Mouse (Mus musculus) CH12.LX (cell line): ENCODE results near the gene Htra1. TPM values are rescaled to one million over a fixed set of nuclear protein-coding genes. Genes with fewer than 3 reads are reported as not detected.
A peak's percentile ranks its signal among the peaks of the same experiment; 100 is the strongest.

Experiments
- DNase-seq: peaks from one replicate; pipeline ENCODE4 v3.0.0-alpha.2; 2013; ENCODE audit errors: extremely low read depth
- H3K27ac ChIP-seq: 2 replicates; pipeline ENCODE4 v1.5.1; 2012; ENCODE audit warnings: low read depth, mild to moderate bottlenecking, control low read depth, moderate library complexity; ENCODE audit not compliant: insufficient read depth
- H3K27me3 ChIP-seq: replicated peaks from 2 replicates; pipeline ENCODE3; 2012; ENCODE audit warnings: inconsistent platforms
- H3K36me3 ChIP-seq, 2 experiments: replicated peaks in 1 of 2; 2 replicates each; pipeline versions ENCODE3 to v1.6.1; 2012; ENCODE audit warnings: inconsistent platforms in 1 of 2, low read length in 1 of 2, mild to moderate bottlenecking in 1 of 2, mixed read lengths in 1 of 2, moderate library complexity in 1 of 2; ENCODE audit not compliant: control insufficient read depth in 1 of 2, insufficient read depth in 1 of 2
- H3K4me1 ChIP-seq, 2 experiments: 2 replicates each; pipeline ENCODE4 v1.6.1; 2012; ENCODE audit warnings: inconsistent platforms in 1 of 2, moderate library complexity in 1 of 2; ENCODE audit not compliant: insufficient read depth in 2 of 2, control insufficient read depth in 1 of 2
- H3K4me2 ChIP-seq: 2 replicates; pipeline ENCODE4 v1.6.1; 2012; ENCODE audit warnings: low read depth, mild to moderate bottlenecking, control low read depth; ENCODE audit not compliant: poor library complexity, insufficient read depth, severe bottlenecking
- H3K4me3 ChIP-seq, 3 experiments: fragments of 150-350 bp in 1 of 3; sonication (generic) in 1 of 3; replicated peaks in 1 of 3; 2 replicates each; pipeline versions ENCODE3 to v1.5.1; 2011 to 2012; ENCODE audit warnings: low read depth in 2 of 3, low read length in 2 of 3, mild to moderate bottlenecking in 2 of 3, moderate library complexity in 2 of 3, control low read depth in 1 of 3, improper control_type of control experiment in 1 of 3, inconsistent platforms in 1 of 3, mixed read lengths in 1 of 3; ENCODE audit not compliant: poor library complexity in 1 of 3
- H3K79me2 ChIP-seq: replicated peaks from 2 replicates; pipeline ENCODE4 v1.6.1; 2012; ENCODE audit warnings: mild to moderate bottlenecking, moderate library complexity; ENCODE audit not compliant: control insufficient read depth, poor library complexity, insufficient read depth, severe bottlenecking; ENCODE audit errors: extremely low read depth
- H3K9ac ChIP-seq: 2 replicates; pipeline ENCODE4 v1.6.1; 2012; ENCODE audit warnings: low read depth, mild to moderate bottlenecking, control low read depth, moderate library complexity; ENCODE audit not compliant: insufficient read depth
- H3K9me3 ChIP-seq: replicated peaks from 2 replicates; pipeline ENCODE3; 2012; ENCODE audit warnings: low read length, inconsistent platforms, mixed read lengths
- CHD1 ChIP-seq: IDR thresholded peaks from 2 replicates; pipeline ENCODE4 v1.6.1; 2012; ENCODE audit warnings: low read depth, low read length, improper control_type of control experiment, inconsistent platforms
- CTCF ChIP-seq, 2 experiments: IDR thresholded peaks in 1 of 2; conservative IDR thresholded peaks in 1 of 2; 2 replicates each; pipeline ENCODE4 v1.5.1; 2011 to 2012; ENCODE audit warnings: low read depth in 2 of 2, low read length in 2 of 2, improper control_type of control experiment in 1 of 2, inconsistent platforms in 1 of 2, mild to moderate bottlenecking in 1 of 2, moderate library complexity in 1 of 2
- EP300 ChIP-seq: IDR thresholded peaks from 2 replicates; pipeline ENCODE4 v1.6.1; 2011; ENCODE audit warnings: low read length, improper control_type of control experiment
- ETS1 ChIP-seq: conservative IDR thresholded peaks from 2 replicates; pipeline ENCODE4 v1.6.1; 2012; ENCODE audit warnings: low read depth, mild to moderate bottlenecking, inconsistent platforms, low read length, improper control_type of control experiment, moderate library complexity
- GABPA ChIP-seq: IDR thresholded peaks from 2 replicates; pipeline ENCODE4 v1.6.1; 2012; ENCODE audit warnings: low read depth, low read length, improper control_type of control experiment, inconsistent platforms; ENCODE audit not compliant: insufficient replicate concordance
- HCFC1 ChIP-seq: IDR thresholded peaks from 2 replicates; pipeline ENCODE4 v1.6.1; 2012; ENCODE audit warnings: low read depth, mild to moderate bottlenecking, inconsistent platforms, low read length, improper control_type of control experiment
- JUND ChIP-seq: conservative IDR thresholded peaks from 2 replicates; pipeline ENCODE4 v1.6.1; 2011; ENCODE audit warnings: low read depth, low read length, improper control_type of control experiment
- MAFK ChIP-seq: IDR thresholded peaks from 2 replicates; pipeline ENCODE4 v1.6.1; 2011; ENCODE audit warnings: low read length, improper control_type of control experiment; ENCODE audit not compliant: insufficient replicate concordance
- MAX ChIP-seq: IDR thresholded peaks from 2 replicates; pipeline ENCODE4 v1.6.1; 2011; ENCODE audit warnings: low read length, improper control_type of control experiment
- MAZ ChIP-seq: IDR thresholded peaks from 2 replicates; pipeline ENCODE4 v1.6.1; 2012; ENCODE audit warnings: low read depth, mild to moderate bottlenecking, inconsistent platforms, low read length, improper control_type of control experiment, moderate library complexity
- MEF2A ChIP-seq: IDR thresholded peaks from 2 replicates; pipeline ENCODE4 v1.6.1; 2014; ENCODE audit warnings: low read depth, mild to moderate bottlenecking, inconsistent platforms, low read length, improper control_type of control experiment, borderline replicate concordance
- MXI1 ChIP-seq: IDR thresholded peaks from 2 replicates; pipeline ENCODE4 v1.6.1; 2011; ENCODE audit warnings: mild to moderate bottlenecking, low read depth, low read length, improper control_type of control experiment
- MYC ChIP-seq: IDR thresholded peaks from 2 replicates; pipeline ENCODE4 v1.6.1; 2011; ENCODE audit warnings: low read depth, mild to moderate bottlenecking, improper control_type of control experiment, low read length
- NELFE ChIP-seq: IDR thresholded peaks from 2 replicates; pipeline ENCODE4 v1.6.1; 2011; ENCODE audit warnings: low read depth, low read length, improper control_type of control experiment
- NRF1 ChIP-seq: IDR thresholded peaks from 2 replicates; pipeline ENCODE4 v1.6.1; 2014; ENCODE audit warnings: low read depth, mild to moderate bottlenecking, inconsistent platforms, low read length, improper control_type of control experiment, moderate library complexity
- RAD21 ChIP-seq: IDR thresholded peaks from 2 replicates; pipeline ENCODE4 v1.6.1; 2011; ENCODE audit warnings: low read depth, mild to moderate bottlenecking, low read length, improper control_type of control experiment, moderate library complexity
- RCOR1 ChIP-seq: conservative IDR thresholded peaks from 2 replicates; pipeline ENCODE4 v1.6.1; 2012; ENCODE audit warnings: low read depth, mild to moderate bottlenecking, inconsistent platforms, low read length, improper control_type of control experiment
- ZC3H11A ChIP-seq: IDR thresholded peaks from 2 replicates; pipeline ENCODE4 v1.6.1; 2012; ENCODE audit warnings: low read depth, mild to moderate bottlenecking, inconsistent platforms, low read length, improper control_type of control experiment
- ZKSCAN1 ChIP-seq: IDR thresholded peaks from 2 replicates; pipeline ENCODE4 v1.6.1; 2012; ENCODE audit warnings: low read depth, inconsistent platforms, low read length, improper control_type of control experiment, borderline replicate concordance
- ZMIZ1 ChIP-seq: IDR thresholded peaks from 2 replicates; pipeline ENCODE4 v1.6.1; 2012; ENCODE audit warnings: low read depth, mild to moderate bottlenecking, inconsistent platforms, low read length, improper control_type of control experiment
- dilution Hi-C: fragments of 300-500 bp; cut with MboI; formaldehyde crosslinking; loops from 2 replicates; pipeline ENCODE4 v1.14.3; 2020; ENCODE audit warnings: low sequenced_read_pairs; ENCODE audit not compliant: extremely low pct_unique_long_range_greater_than_20kb, extremely low pct_ligation_motif_present
- in situ Hi-C: fragments of 300-500 bp; cut with MboI; formaldehyde crosslinking; loops from 3 replicates; pipeline ENCODE4 v1.14.3; 2019; ENCODE audit warnings: low sequenced_read_pairs, low pct_ligation_motif_present, low pct_unique_long_range_greater_than_20kb, mixed read lengths
- polyA plus RNA-seq: library from polyadenylated mRNA; unstranded; fragments of >175 nt; gene quantifications from 2 replicates; pipeline ENCODE4 v1.2.1, GENCODE M21; 2012; ENCODE audit warnings: low read depth; ENCODE audit not compliant: insufficient read length
- total RNA-seq, 2 experiments: library from RNA; depleted of rRNA; stranded (reverse); fragments of 300-350 nt in 1 of 2; fragments of >200 nt in 1 of 2; gene quantifications; 2 replicates each; pipeline ENCODE4 v1.2.3; 2012 to 2014

Gene Htra1
- total and polyA plus RNA-seq, 3 experiments, result not detected

DNA sequence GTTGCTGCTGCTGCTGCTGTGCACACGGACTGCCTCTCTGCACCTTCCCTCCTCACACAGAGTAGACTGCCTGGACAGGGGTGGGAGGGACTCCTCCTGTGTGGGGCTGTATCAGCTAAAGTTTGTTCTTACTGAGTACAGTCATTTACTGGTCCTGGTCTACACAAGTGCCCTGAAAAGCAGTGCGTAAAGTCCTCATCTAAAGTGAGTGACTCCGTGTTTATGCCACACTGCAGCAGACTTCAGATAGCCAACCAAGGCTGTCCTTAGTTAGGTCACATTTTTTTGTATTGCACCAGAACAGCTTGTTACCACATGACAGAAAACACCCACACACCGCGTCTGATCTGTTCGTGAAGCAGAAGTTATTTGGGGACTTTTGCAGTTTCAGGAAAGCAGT is 42.9 kb upstream of the Htra1 start:
- H3K4me1 ChIP-seq, result peaks cover 0 to 31% of the 10 kb centered on the region in 2 experiments; a peak in 2 of 4 replicates
- dilution Hi-C loops, result no loop called here
- TF ChIP-seq HCFC1 (no peak), CHD1 (no peak), ETS1 (no peak), EP300 (no peak), ZKSCAN1 (no peak), NELFE (no peak), MEF2A (no peak), JUND (no peak), MAFK (no peak), MXI1 (no peak), ZC3H11A (no peak), ZMIZ1 (no peak), NRF1 (no peak), CTCF (conservative IDR thresholded peaks at IDR 0.05 in 1 of 2, IDR thresholded peaks at IDR 0.05 in 1 of 2; ENCODE audit: low read depth in 2 of 2, low read length in 2 of 2) (no peak), RAD21 (no peak), GABPA (no peak)
- no peak overlapping the region for H3K27ac ChIP-seq
- no peak overlapping the region for H3K9ac ChIP-seq
- no peak overlapping the region for H3K4me3 ChIP-seq
- no peaks in the 10 kb centered on the region for H3K36me3 ChIP-seq
- peaks cover 2% of the 10 kb centered on the region for H3K27me3 ChIP-seq
- H3K79me2 ChIP-seq, result no peaks in the 10 kb centered on the region
- H3K4me2 ChIP-seq, result no peak overlapping the region
- H3K9me3 ChIP-seq, result no peaks in the 10 kb centered on the region
- in situ Hi-C loops, result no loop called here
- DNase-seq, result peak; percentile 24

DNA sequence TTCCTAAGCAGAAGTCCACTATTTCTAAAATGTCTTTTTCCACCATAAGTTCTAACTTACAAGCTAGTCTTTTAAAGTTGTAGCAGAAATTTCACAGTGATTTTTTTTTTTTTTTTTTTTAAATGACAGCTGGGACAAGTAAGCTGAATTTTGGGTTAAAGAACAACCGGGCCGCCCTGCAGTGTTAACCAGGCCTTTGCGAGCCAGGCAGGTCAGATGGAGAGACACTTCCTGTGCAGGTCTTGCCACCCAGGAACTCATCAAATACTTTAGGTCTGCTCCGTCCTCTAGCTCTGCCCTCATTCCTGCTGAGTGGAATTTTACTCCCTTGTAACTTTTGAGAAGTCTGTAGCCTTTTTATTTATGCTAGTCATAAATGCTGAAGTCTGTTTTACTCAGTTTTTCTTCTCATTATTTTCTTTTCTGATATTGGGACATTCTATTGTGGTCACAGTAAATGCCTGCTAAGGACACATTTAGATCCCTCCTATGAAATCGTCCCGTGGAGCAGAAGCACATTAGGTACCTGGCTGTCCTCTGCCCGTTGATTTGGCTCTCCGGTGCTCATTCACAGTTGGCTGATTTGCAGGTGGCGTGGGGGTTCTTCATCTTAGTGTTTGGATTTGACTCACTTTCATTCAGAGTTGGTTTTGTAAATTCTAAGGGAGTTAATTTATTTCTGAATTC is 40.8 kb upstream of the Htra1 start:
- TF ChIP-seq MAZ (no peak), MYC (no peak), RCOR1 (no peak), MAX (no peak), EP300 (0 out of 2 replicates have a peak, but pooled peaks have one; percentile 14)
- H3K9ac ChIP-seq, result no peak overlapping the region
- dilution Hi-C loops (no loop called here), in situ Hi-C loops (no loop called here)
- no peak overlapping the region for H3K27ac ChIP-seq
- H3K4me1 ChIP-seq, result peaks cover 0 to 26% of the 10 kb centered on the region in 2 experiments; a peak in 2 of 4 replicates
- no peaks in the 10 kb centered on the region for H3K9me3 ChIP-seq
- peaks cover 2% of the 10 kb centered on the region for H3K27me3 ChIP-seq
- H3K4me2 ChIP-seq, result no peak overlapping the region
- no peak overlapping the region for H3K4me3 ChIP-seq
- peak; percentile 8 for DNase-seq
- H3K36me3 ChIP-seq, result no peaks in the 10 kb centered on the region
- H3K79me2 ChIP-seq, result no peaks in the 10 kb centered on the region
